Mouse (Mus musculus) activated CD4-positive, CD25-positive, alpha-beta regulatory T cell (primary cell): ENCODE measurements around the gene Olfr1042. TPM values are rescaled to one million over a fixed set of nuclear protein-coding genes. Genes with fewer than 3 reads are reported as not detected.

Experiments
- polyA plus RNA-seq, 2 experiments: library from polyadenylated mRNA; unstranded; fragments of 100-300 nt; shearing (Covaris generic); gene quantifications; one replicate each; pipeline ENCODE4 v1.2.1; 2017

Olfr1042 gene
- under 1 TPM; 0.11 to 0.16 TPM for polyA plus RNA-seq

DNA sequence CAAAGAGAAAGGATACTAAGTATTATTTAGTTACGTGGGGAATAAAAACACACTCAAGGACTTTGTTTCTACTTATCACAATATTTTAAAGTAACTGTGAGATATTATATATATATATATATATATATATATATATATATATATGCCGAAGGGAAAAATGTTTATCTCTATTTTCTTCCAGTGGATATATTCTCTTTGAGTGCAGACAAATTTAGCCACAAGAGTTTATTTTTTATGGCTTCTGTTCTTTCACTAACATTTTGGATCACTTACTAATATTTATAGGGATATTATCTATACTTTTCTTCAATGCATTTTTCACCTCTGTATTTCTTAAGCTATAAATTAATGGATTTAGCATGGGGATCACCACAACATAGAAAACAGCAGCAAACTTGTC lies at the start of gene Olfr1042:
TSS of gene Olfr1042 (minus strand) at position 101 of the 400 bp plus-strand sequence.

DNA sequence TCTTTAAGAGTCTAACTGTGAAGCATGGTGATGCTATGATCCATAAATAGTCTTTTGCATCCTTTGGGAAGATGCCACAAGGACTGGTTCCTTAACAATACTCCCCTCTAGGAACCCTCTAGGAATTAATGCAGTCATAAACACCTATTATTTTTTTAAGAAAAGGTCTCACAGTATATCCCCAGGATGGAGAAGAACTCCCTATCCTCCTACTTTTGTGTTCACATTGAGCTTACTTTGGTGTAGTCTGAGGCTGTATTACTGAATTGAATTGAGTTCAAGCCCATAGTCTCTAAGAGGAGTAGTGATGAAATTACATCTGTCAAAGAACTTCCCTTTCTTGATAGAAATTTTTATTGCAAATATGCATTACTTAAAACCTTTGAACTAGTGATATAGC lies 41.3 kb upstream of the Olfr1042 start, which contains the start of gene Olfr1045:
TSS of gene Olfr1045 (minus strand) at position 101 of the 400 bp plus-strand sequence.

DNA sequence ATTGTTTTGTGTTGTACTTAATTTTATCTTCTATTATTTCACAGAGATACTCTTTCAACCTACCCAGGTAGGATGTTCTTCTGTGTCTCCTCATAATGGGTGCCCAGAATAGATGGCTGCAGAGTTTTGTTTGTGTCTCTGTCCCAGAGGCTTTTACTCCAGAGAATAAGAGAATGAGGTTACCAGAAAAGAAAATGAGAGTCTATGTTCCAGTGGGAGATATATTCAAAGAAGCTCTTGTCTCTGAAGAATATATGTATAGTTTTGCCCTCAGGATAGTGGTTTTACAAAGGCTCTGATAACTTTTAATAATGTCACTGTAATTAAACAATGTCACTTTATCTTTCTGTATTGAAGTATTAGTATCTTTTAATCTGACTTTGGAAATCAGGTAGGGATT lies 23.9 kb upstream of the Olfr1042 start, which contains the start of gene Olfr52:
TSS of gene Olfr52 (minus strand) at position 101 of the 400 bp plus-strand sequence.

DNA sequence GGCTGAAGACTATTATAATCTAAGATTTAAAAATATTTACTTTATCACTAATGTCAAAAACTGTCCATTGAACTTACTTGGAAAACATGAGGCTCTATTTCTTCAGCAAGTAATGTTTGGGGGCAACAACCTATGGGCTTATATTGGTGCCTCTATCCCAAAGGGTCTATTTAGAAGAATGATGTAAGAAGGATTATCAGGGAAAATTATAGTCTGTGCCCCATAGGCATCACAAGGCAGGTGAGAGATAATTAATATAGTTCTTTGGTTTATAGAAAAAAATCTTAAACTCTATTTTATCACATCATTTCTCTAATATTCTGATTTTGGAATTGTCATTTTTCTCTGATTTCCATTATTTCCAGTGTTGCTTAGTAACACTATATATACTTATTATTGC lies 16.1 kb upstream of the Olfr1042 start, which contains the start of gene Olfr1044:
TSS of gene Olfr1044 (minus strand) at position 101 of the 400 bp plus-strand sequence.

DNA sequence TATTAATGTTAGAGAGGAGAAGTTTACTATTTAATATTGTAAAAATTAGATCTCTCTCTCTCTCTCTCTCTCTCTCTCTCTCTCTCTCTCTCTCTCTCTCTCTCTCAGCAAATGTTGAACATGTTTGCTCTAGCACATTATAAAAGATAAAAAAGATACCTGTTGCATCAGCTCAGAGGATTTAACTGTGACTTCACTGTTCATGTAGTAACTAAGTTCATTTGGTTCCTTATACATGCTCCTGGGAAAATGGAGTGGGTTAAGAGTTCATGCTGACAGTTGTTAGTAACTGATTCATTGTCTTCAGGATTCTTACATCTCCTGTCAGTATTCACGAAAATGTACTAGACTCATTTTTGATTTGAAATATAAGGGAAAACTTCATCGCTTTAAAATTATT lies 5.8 kb upstream of the Olfr1042 start, which contains the start of gene Olfr1043:
TSS of gene Olfr1043 (minus strand) at position 101 of the 400 bp plus-strand sequence.

DNA sequence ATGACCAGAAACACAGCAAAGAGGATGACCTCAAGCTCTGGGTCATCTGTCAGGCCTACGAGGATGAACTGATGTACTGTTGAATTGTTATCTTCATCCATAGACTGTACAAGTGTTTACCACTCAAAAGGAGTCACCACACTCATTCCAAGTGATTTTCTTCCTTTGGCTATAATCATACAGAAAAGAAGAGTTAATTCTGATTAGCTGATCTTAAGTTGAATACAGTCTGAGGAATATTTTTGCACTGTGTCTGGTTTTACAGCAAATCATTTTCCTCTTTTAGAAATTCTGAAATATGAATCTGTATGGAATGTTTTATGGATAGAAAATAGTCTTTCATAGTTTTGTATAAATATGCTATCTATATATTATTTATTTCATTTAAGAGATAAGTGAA lies 15.0 kb downstream of the Olfr1042 start, which contains the start of gene Olfr1040:
TSS of gene Olfr1040 (minus strand) at position 101 of the 400 bp plus-strand sequence.

DNA sequence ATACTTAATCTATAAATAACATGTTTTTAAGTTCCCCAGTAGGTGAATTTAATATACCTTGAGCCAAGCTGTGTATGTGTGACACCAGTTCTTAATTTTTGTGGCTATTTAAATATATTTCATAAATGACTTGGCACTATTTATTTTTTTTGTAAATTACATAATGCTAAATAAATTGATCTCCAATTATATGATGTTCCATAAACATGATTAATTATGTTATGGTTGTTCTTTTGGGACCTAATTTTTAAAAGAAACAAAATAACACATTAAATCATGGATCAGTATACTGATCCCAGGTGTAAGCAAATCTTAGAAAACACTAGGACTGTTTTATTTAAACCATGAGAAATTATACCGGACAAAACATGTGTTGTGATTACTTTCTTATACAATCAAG lies 25.8 kb downstream of the Olfr1042 start, which contains the start of gene Olfr1039:
TSS of gene Olfr1039 (minus strand) at position 101 of the 400 bp plus-strand sequence.

Other genes with a start within 250 kb of the Olfr1042 start
- gene Olfr1025-ps1, start 246.6 kb downstream of the Olfr1042 start, polyA plus RNA-seq = under 1 TPM in 1 of 2 experiments, not detected in 1; 0.06 TPM
- gene Olfr1026, start 240.3 kb downstream of the Olfr1042 start, polyA plus RNA-seq = under 1 TPM in 1 of 2 experiments, not detected in 1; 0.31 TPM
- not detected for gene Olfr1028, start 211.4 kb downstream of the Olfr1042 start, polyA plus RNA-seq
- gene Olfr1029, start 187.9 kb downstream of the Olfr1042 start, polyA plus RNA-seq = under 1 TPM in 1 of 2 experiments, not detected in 1; 0.45 TPM
- under 1 TPM in 1 of 2 experiments, not detected in 1; 1.00 TPM for gene Olfr1030, start 182.6 kb downstream of the Olfr1042 start, polyA plus RNA-seq
- not detected for gene Olfr1031, start 171.5 kb downstream of the Olfr1042 start, polyA plus RNA-seq
- gene Olfr1032, start 156.3 kb downstream of the Olfr1042 start, polyA plus RNA-seq = not detected
- gene Olfr1033, start 141.2 kb downstream of the Olfr1042 start, polyA plus RNA-seq = 1 to 10 TPM; 1.7 to 3.3 TPM
- gene Olfr1034, start 116.0 kb downstream of the Olfr1042 start, polyA plus RNA-seq = under 1 TPM in 1 of 2 experiments, not detected in 1; 0.07 TPM
- not detected for gene Olfr1036, start 87.8 kb downstream of the Olfr1042 start, polyA plus RNA-seq
- gene Olfr1037, start 74.5 kb downstream of the Olfr1042 start, polyA plus RNA-seq = not detected
- gene Olfr1039, start 25.9 kb downstream of the Olfr1042 start, polyA plus RNA-seq = not detected
- not detected for gene Olfr1040, start 15.1 kb downstream of the Olfr1042 start, polyA plus RNA-seq
- under 1 TPM; 0.13 to 0.81 TPM for gene Olfr1043, start 5.7 kb upstream of the Olfr1042 start, polyA plus RNA-seq
- under 1 TPM in 1 of 2 experiments, not detected in 1; 0.49 TPM for gene Olfr1044, start 16.0 kb upstream of the Olfr1042 start, polyA plus RNA-seq
- 1 to 10 TPM in 1 of 2 experiments, not detected in 1; 1.2 TPM for gene Olfr52, start 23.8 kb upstream of the Olfr1042 start, polyA plus RNA-seq
- under 1 TPM in 1 of 2 experiments, not detected in 1; 0.43 TPM for gene Olfr1045, start 41.2 kb upstream of the Olfr1042 start, polyA plus RNA-seq
- gene Olfr1046, start 57.5 kb upstream of the Olfr1042 start, polyA plus RNA-seq = under 1 TPM in 1 of 2 experiments, not detected in 1; 0.17 TPM
- not detected for gene Olfr1047, start 69.6 kb upstream of the Olfr1042 start, polyA plus RNA-seq
- under 1 TPM in 1 of 2 experiments, not detected in 1; 0.39 TPM for gene Olfr1048, start 78.5 kb upstream of the Olfr1042 start, polyA plus RNA-seq
- not detected for gene Olfr1049, start 96.5 kb upstream of the Olfr1042 start, polyA plus RNA-seq
- gene Olfr1051, start 117.2 kb upstream of the Olfr1042 start, polyA plus RNA-seq = not detected
- not detected for gene Olfr1052, start 130.6 kb upstream of the Olfr1042 start, polyA plus RNA-seq
- not detected for gene Olfr1053, start 153.4 kb upstream of the Olfr1042 start, polyA plus RNA-seq
- gene Olfr1054, start 173.6 kb upstream of the Olfr1042 start, polyA plus RNA-seq = not detected
- not detected for gene Olfr1055, start 188.4 kb upstream of the Olfr1042 start, polyA plus RNA-seq
- gene Olfr1056, start 200.6 kb upstream of the Olfr1042 start, polyA plus RNA-seq = not detected
- not detected for gene Olfr1057, start 216.6 kb upstream of the Olfr1042 start, polyA plus RNA-seq
- under 1 TPM in 1 of 2 experiments, not detected in 1; 0.29 TPM for gene Olfr1058, start 226.7 kb upstream of the Olfr1042 start, polyA plus RNA-seq